Mouse (Mus musculus): ENCODE data around the gene Serpina1c.
"Not testable (repeated sequence)": the region's sequence is repeated elsewhere in the genome, so short reads cannot be mapped to it uniquely, and the experiment has no call there.

Serpina1c gene

GRCm38 (mm10) chr12:103904837-103905340, at the start of gene Serpina1c:
TSS of gene Serpina1c (minus strand) at chr12:103904887.
- not testable (repeated sequence) for DNase-seq

GRCm38 (mm10) chr12:103952972-103953371, 48.3 kb upstream of the Serpina1c start:
- DNase-seq = not testable (repeated sequence)

DNA sequence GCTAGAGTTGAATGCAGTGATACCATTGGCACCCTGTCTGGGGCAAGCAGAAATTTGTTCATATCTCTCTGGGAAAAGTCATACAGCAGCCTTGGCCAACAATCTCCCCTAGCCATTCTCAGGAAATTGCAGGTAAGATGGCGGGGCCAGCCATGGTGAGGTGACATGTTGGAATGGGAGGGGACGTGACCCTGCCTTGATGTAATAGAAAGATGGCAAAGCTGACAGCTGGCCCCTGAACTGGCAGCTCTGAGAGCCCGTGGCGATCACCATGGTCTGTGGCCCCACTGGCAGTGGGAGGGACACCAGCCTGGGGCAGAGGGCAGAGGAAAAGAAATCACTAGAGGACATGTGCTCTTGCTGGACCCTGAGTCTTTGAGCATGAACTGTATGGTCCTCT, 41.6 kb upstream of the Serpina1c start:
- DNase-seq = no peak

DNA sequence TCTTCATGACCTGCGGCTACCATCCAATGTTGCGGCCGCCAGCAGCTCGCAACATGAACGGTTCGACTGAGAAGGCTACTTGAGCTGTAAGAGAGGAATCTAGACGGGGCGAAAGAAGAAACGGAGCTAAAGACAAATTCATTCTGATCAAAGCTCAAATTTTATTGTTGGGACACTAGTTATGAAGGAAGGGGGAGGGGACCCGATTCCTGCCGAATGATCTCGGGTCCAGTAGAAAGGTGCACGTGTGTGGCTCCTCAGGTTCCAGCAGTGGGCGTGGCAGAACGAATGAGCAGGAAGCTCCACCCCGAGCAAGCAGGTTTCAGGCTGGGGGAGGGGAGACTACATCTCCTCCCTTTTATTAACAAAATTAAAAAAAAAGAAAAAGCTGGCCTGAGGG, 4.5 kb upstream of the Serpina1c start:
- DNase-seq = not testable (repeated sequence)

GRCm38 (mm10) chr12:103907746-103908145, 3.1 kb upstream of the Serpina1c start:
- DNase-seq = not testable (repeated sequence)

GRCm38 (mm10) chr12:103901929-103902328, 2.8 kb downstream of the Serpina1c start:
- DNase-seq = not testable (repeated sequence)

GRCm38 (mm10) chr12:103866873-103867272, 37.8 kb downstream of the Serpina1c start:
- not testable (repeated sequence) for DNase-seq

GRCm38 (mm10) chr12:103863101-103863974, 41.3 kb downstream of the Serpina1c start, which contains the start of gene Serpina1a:
TSS of gene Serpina1a (minus strand) at chr12:103863562.
- DNase-seq = not testable (repeated sequence)

DNA sequence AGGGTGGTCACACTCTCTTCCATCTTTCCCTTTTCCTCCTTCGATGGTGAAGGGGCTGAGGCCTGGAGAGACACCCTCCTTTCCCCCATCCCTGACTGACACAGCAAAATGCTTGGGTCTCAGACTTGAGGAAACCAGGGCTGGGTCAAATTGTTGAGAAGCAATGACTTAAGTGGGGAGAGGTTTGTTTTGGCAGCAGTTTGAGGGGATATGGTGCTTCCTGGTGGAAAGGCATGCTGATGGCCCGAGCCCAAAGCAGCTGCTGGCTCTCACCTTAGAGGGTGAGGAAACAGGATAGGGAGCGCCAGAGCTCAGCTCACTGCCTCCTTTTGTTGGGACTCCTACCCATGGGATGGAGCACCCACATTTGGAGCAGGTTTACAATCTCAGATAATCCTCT, 43.7 kb downstream of the Serpina1c start:
- no peak for DNase-seq

DNA sequence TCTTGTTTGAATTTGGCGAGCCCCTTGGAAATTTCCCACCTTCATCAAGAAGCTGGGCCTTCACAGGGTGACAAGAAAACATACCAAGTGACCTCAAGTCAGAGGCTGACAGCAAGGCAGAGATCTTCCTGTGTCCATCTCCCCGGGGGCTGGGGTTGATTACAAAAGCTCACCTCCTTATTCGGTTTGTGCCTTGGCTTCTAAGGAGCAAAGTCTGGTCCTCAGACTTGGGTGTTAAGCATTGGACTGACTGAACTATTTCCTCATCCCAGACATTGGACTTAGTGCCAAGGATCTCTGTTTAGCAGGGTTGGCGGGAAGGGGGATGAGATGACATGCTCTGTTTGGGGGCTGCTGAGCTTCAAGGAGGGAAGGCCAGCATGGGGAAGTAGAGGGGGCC, 44.1 kb downstream of the Serpina1c start:
- not testable (repeated sequence) for DNase-seq

- DNase-seq = not testable (repeated sequence)
These were observed 45.1 kb downstream of the Serpina1c start for GRCm38 (mm10) chr12:103859584-103859983.

- DNase-seq = not testable (repeated sequence)
These were observed 51.7 kb downstream of the Serpina1c start for GRCm38 (mm10) chr12:103853032-103853431.

All from thymus, postnatal 4 days (tissue).